Mouse (Mus musculus) liver, embryonic 14.5 days (tissue): ENCODE results near the gene B130006D01Rik.

Experiments
- CTCF ChIP-seq: IDR thresholded peaks from 2 replicates; pipeline ENCODE4 v1.5.1; 2016; ENCODE audit warnings: antibody characterized with exemption, low read depth, control low read depth
- EP300 ChIP-seq: IDR thresholded peaks from 2 replicates; pipeline ENCODE4 v1.6.1; 2016; ENCODE audit warnings: antibody characterized with exemption, low read depth

DNA sequence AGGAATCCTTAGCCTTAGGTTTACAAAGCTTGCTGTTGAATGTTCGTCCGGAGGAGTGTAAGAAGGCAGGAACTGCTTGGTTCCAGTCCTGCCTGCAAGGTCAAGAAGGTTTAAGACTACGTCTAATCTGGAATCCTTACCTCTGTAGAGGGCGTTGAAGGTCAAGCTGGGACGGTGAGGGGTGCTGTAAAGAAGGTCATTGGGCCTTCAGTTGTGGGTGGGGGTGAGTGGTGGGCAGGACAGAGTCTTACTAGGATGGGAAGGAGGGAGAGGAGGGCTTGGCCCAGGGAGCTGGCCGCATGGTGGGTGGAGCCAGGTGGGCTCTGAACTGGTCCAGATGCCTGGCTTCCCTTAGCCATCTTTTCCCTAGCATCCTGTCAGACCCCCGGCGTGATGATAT is 48.3 kb downstream of the B130006D01Rik start:
- TF ChIP-seq CTCF (no peak), EP300 (no peak)
